ENCODE assay signal across 9 mouse cellular contexts in the genomic region with DNA sequence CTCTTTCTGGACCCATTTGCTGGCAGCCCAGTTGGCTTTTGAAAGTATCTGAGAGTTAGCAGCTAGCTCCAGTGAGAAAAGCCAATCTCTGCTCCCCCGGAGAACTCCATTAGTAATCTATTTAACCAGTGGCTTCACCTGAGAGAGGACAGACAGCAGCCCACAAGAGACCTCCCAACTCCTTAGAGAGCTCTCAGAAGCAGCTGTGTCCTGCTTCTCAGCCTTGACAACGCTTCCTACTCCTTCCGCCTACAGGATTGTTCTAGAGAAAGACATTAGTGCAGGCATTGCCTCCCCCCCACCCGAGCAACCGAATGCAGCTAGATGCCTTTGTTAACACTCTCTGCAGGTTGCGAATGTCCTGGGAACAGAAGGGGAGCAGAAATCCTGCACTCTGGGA. TPM values are rescaled to one million over a fixed set of nuclear protein-coding genes. Genes with fewer than 3 reads are reported as not detected.
DNase-seq lines count a peak whose midpoint lies in the region; ATAC-seq and TF ChIP-seq lines count a peak whose summit lies in the region.
"Had no signal": no experiment of that assay in that cellular context is flagged by ENCODE, and none has a peak within 500 bp of the region (broad histone marks: within the 10 kb centered on the region; RNA-seq: fewer than 3 reads in every experiment).

No protein-coding gene starts in this region.

- TF ChIP-seq EP300 in stomach, postnatal 0 days (optimal IDR thresholded peaks at IDR 0.05), result no peak

- TF ChIP-seq POLR2A in myocyte (IDR thresholded peaks at IDR 0.05; ENCODE audit: insufficient read length, low read depth), result no peak

- no peak overlapping the region for H3K27ac ChIP-seq in stomach, postnatal 0 days (replicated peaks)
- H3K27ac ChIP-seq: macrophage had no signal

- peak overlapping the region; percentile 50 for H3K4me2 ChIP-seq in myocyte (ENCODE audit: low read depth)
- H3K4me2 ChIP-seq in stomach, postnatal 0 days (replicated peaks; ENCODE audit: low read depth), result no peak overlapping the region

- no peaks in the 10 kb centered on the region for H3K36me3 ChIP-seq in myocyte (ENCODE audit: control insufficient read depth, insufficient read depth)
- no peaks in the 10 kb centered on the region for H3K36me3 ChIP-seq in stomach, postnatal 0 days (ENCODE audit: control insufficient read depth, insufficient read depth, low read length)

- H3K9me3 ChIP-seq in stomach, postnatal 0 days (ENCODE audit: control insufficient read depth, low read length), result no peaks in the 10 kb centered on the region

- no peak overlapping the region for H3K9ac ChIP-seq in stomach, postnatal 0 days (ENCODE audit: low read length)

- peak; percentile 7 for DNase-seq in embryo, embryonic 10 days (ENCODE audit: low spot score)
- DNase-seq in embryo, embryonic 9.5 days (ENCODE audit: extremely low spot score), result no peak
- peak; percentile 32 to 58 for DNase-seq in layer of hippocampus, adult 18-20 months (ENCODE audit: low spot score in 2 of 2)
- no peak for DNase-seq in layer of hippocampus, postnatal 25 days (ENCODE audit: extremely low spot score in 1 of 2, low spot score in 1 of 2)
- DNase-seq in kidney, postnatal 10 days, result peak; percentile 18
- DNase-seq in stomach, postnatal 0 days (ENCODE audit: low spot score), result no peak
- DNase-seq in yolk sac, embryonic 10.5 days (ENCODE audit: low spot score), result no peak

- no peak overlapping the region for H3ac ChIP-seq in myocyte (ENCODE audit: control insufficient read depth, insufficient read length)

- H3K27me3 ChIP-seq in myocyte (ENCODE audit: control insufficient read depth, insufficient read depth, insufficient read length), result no peaks in the 10 kb centered on the region
- H3K27me3 ChIP-seq in stomach, postnatal 0 days (ENCODE audit: control insufficient read depth, insufficient read depth, low read length), result no peaks in the 10 kb centered on the region

- H3K4me1 ChIP-seq in stomach, postnatal 0 days (replicated peaks; ENCODE audit: control insufficient read depth, insufficient read depth), result no peaks in the 10 kb centered on the region

- no peak for TF ChIP-seq CTCF in stomach, postnatal 0 days (IDR thresholded peaks at IDR 0.05; ENCODE audit: low read depth)

- H3K79me2 ChIP-seq in myocyte (ENCODE audit: control insufficient read depth, insufficient read depth), result no peaks in the 10 kb centered on the region

- 19% methylated on average over 6 of the region's 6 CpGs for WGBS in stomach, postnatal 0 days

- no peak overlapping the region for H3K4me3 ChIP-seq in myocyte
- no peak overlapping the region for H3K4me3 ChIP-seq in stomach, postnatal 0 days (ENCODE audit: low read depth, low read length)

- ATAC-seq in stomach, postnatal 0 days (ENCODE audit: low FRiP score, low TSS enrichment), result no peak

TF ChIP-seq in myocyte, 11 proteins besides CTCF, POLR2A, EP300 and RAD21:
- TF ChIP-seq USF1 (IDR thresholded peaks at IDR 0.05; ENCODE audit: low read depth), result no peak
- peak in 1 of 3 experiments; percentile 37 for TF ChIP-seq MYOD1 (IDR thresholded peaks at IDR 0.05; ENCODE audit: control insufficient read depth in 1 of 3, insufficient read length in 2 of 3, low read depth in 2 of 3)
- TF ChIP-seq POLR2AphosphoS2 (IDR thresholded peaks at IDR 0.05; ENCODE audit: insufficient read length, low read depth), result no peak

RNA-seq across cellular contexts. Expression of gene Ryr2, which starts 59.6 kb away (rescaled TPM):
- total RNA-seq in layer of hippocampus, adult 18-20 months (2021), result 100 to 1,000 TPM; 199 to 219 TPM
- total RNA-seq in layer of hippocampus, postnatal 25 days (2021), result 100 to 1,000 TPM; 175 to 248 TPM
- polyA plus RNA-seq in myocyte (2012; fragmentation: generic; extraction: Trizol), result not detected
- polyA plus RNA-seq in stomach, postnatal 0 days (2015; fragmentation: Nextera tagmentation; extraction: Ambion mirVana), result 0.61 and 0.62 TPM in 2 replicates
- polyA plus RNA-seq: macrophage had no signal

Comparison
In these comparisons a context has a peak if more than half of its experiments do, and no peak if none do; other contexts are left out.
1. DNase-seq: peak in embryo, embryonic 10 days (single experiment), layer of hippocampus, adult 18-20 months (2 of 2) and kidney, postnatal 10 days (single experiment); none in embryo, embryonic 9.5 days (single experiment), layer of hippocampus, postnatal 25 days (0 of 2), stomach, postnatal 0 days (single experiment) and yolk sac, embryonic 10.5 days (single experiment).